Mouse (Mus musculus) 3T3-L1 (cell line): ENCODE measurements at regions not wholly inside any gene's neighbourhood (a gene's known extent, or its start where the extent isn't known, plus 50 kb on each side); places are given as distances from the start of the nearest gene placed in this dataset.

Experiments used
- DNase-seq: peaks from one replicate; pipeline ENCODE4 v3.0.0-alpha.2; 2015; ENCODE audit warnings: low read depth, low spot score

GRCm38 (mm10) chr17:93665889-93666288, 467.1 kb downstream of the Adcyap1 start:
- no peak for DNase-seq

GRCm38 (mm10) chr17:93676366-93676962, 477.6 kb downstream of the Adcyap1 start:
- DNase-seq: no peak

GRCm38 (mm10) chr17:93700685-93701084, 501.9 kb downstream of the Adcyap1 start:
- DNase-seq: no peak

- no peak for DNase-seq
Observed at GRCm38 (mm10) chr17:93717623-93718022, 518.8 kb downstream of the Adcyap1 start.

- DNase-seq: no peak
Observed at GRCm38 (mm10) chr17:93741341-93741740, 542.5 kb downstream of the Adcyap1 start.

- DNase-seq: peak; percentile 47
Observed at GRCm38 (mm10) chr17:93762349-93762748, 563.5 kb downstream of the Adcyap1 start.
